Mouse (Mus musculus) telencephalon, adult 2 months (tissue): ENCODE results near the gene Wdr91.
A peak's percentile ranks its signal among the peaks of the same experiment; 100 is the strongest.

ENCODE experiments used
- DNase-seq: peaks from one replicate; pipeline ENCODE4 v3.0.0-alpha.2; 2011; ENCODE audit warnings: low read depth, low spot score

Gene Wdr91

GRCm38 (mm10) chr6:34862791-34863403 lies 47.8 kb downstream of the Wdr91 start, which contains the start of gene Tmem140:
Tmem140 (plus strand) TSS chr6:34863146.
- DNase-seq, result no peak

- no peak for DNase-seq
Measured at GRCm38 (mm10) chr6:34862381-34862780, 48.3 kb downstream of the Wdr91 start.

- DNase-seq, result no peak
Measured at GRCm38 (mm10) chr6:34861546-34862053, 49.1 kb downstream of the Wdr91 start.

- peak; percentile 74 for DNase-seq
Measured at GRCm38 (mm10) chr6:34832352-34832751, 78.3 kb downstream of the Wdr91 start.
